Mouse (Mus musculus) skeletal muscle tissue, adult 2 months (tissue): Measurements from ENCODE around the gene Hgfac.
A peak's percentile ranks its signal among the peaks of the same experiment; 100 is the strongest.

Experiments
- DNase-seq: peaks from one replicate; pipeline ENCODE4 v3.0.0-alpha.2; 2012; ENCODE audit warnings: low read depth, low spot score

The Hgfac gene

DNA sequence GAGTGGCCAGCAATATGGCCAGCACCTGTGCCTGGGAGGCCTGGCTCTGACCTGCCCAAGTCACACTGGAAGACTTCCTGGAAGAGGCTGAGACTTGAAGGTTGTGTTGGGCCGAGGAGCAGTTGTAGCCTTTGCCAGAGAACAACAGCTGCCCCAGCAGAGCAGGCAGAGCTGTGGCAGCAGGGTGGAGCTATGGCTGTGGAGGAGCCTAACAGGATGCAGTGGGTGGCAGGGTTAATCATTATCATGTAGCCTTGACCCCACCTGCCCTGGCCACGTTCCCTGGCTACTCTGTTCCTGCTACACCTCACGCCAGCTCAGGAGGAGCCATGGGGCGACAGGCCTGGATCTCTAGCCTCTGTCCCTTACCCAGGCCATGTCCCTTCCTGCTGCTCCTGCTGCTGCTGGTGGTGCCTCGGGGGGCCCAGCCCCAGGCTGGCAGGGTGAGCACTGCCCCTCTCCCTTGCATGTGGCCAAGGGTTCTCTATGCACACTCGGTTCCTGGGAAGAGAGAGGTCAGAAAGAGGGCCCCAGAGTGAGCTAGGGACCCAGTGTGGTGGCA, at the start of gene Hgfac:
Hgfac (plus strand) TSS at position 242 of the 562 bp plus-strand sequence.
- no peak for DNase-seq

DNA sequence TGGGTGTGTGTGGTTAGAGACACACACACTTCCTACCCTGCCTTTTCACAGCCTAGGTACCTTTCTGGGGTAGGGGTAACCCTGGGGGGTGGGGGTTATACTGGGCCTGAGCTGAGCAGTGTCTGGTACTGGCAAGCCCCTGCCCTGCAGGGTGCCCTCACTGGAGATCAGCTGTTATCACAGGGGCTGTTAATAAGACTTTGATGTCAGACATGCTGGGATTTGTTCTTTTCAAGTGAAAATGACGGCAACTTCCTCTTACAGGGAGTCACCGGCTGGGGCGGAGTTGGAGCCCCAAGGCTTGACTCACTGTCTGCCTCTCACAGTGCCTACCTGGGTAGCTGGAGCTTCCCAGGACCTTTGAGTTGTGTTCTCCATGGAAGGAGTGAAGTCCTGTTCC, 42.6 kb upstream of the Hgfac start:
- DNase-seq, result no peak

GRCm38 (mm10) chr5:34999281-34999680, 42.0 kb upstream of the Hgfac start:
- no peak for DNase-seq

- DNase-seq, result no peak
Observed at GRCm38 (mm10) chr5:35000323-35000722, 41.0 kb upstream of the Hgfac start.

DNA sequence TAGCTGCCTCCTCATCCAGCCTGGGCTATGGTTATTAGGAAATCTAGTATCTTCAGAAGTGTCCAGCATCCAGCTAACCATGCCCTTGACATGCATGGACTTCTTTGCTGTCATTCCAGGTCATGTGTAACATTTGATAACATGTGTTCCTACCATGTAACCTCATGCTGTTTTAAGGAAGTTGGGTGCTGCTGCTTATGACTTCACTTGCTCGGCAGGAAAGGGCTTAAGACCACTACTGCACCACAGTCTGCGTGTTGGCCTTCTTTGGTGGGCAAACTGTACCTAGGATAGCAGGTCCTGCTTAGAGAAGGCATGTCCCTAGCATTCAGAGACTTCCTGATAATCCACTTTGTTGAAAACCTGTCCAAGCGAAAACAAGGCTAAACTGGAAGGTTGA, 40.2 kb upstream of the Hgfac start:
- no peak for DNase-seq

DNA sequence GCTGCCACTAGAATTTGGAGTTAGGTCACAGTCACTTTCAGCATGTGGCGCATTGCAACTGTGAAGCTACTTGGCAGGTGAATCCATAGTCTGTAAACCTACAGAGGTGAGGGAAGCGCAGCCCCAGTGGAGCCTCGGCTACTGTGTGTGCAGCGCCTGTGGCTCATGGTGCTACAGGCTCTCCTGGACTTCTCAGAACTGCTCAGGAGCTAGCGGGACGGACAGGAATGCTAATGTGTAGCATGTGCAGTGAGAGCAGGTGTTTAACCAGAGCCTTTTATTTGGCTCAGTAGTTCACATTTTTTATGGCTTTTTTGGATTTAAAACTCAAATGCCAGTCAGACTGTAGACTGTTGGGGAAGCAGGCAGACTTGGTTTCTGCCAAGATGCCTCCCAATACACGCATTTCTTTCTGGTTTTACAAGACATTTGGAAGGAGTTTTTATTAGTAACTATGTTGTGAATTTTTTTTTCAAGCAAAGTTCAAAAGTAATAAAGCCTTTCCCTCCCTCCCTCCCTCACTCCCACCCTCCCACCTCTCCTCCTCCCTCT, 37.6 kb upstream of the Hgfac start:
- DNase-seq, result no peak

GRCm38 (mm10) chr5:35004769-35005168, 36.5 kb upstream of the Hgfac start:
- DNase-seq, result no peak

- DNase-seq, result no peak
Observed at GRCm38 (mm10) chr5:35005659-35006058, 35.6 kb upstream of the Hgfac start.

DNA sequence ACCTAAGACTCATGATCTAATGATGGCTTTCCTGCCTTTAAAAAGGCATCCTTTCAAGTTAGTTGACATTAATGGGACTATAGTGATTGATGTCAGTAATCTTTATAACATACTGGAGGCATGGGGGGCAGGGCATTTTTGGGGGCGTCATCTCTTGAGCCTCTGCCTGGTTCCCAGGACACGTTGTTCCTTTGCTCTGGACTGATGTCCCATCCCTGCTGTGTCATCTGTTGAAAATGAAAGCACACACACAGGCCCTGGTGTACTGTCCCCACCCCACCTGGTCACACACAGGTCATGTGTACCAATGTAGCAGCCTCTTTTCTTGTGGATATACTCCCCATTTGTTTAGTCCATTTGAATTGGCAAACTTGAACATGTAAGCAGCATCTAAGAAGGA, 34.7 kb upstream of the Hgfac start:
- DNase-seq, result no peak

GRCm38 (mm10) chr5:35009163-35009562, 32.1 kb upstream of the Hgfac start:
- DNase-seq, result no peak

- DNase-seq, result no peak
Observed at GRCm38 (mm10) chr5:35010656-35011055, 30.7 kb upstream of the Hgfac start.

DNA sequence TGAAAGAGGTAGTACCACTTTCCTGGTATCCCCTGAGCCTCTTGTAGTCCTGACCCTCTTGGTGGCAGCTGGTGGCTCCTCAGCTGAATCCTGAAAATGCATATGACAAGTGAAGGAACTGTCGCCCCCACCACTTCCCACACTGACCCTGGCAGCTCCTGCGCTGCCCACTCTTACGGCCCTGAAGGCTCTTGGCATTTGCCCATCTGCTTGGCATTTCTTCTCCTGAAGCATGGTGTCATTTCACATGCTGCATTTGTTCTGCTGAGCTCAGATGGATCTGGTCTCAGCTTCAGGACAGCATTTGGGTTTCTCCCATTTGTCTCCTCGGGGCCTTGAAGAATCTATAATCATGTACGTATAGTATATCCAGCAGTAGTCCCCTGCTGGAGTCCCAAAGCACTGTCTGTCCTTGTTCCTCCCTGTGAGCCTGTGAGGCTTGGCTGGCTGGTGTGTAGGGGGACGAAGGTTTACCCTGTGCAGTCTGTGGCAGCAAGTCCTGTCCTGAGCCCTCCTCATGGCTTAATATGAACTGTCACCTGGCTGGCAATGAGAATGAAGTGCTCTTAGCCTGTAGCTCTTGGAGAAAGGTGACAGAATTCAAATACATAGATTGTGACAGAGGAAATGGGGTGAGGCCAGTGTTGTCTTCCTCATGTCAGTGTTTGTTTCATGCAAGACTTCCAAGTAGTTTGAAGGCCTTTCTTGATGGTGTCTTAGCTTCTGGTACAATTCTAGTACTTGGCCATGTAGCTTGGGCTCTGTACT, 30.0 kb upstream of the Hgfac start:
- DNase-seq, result no peak

DNA sequence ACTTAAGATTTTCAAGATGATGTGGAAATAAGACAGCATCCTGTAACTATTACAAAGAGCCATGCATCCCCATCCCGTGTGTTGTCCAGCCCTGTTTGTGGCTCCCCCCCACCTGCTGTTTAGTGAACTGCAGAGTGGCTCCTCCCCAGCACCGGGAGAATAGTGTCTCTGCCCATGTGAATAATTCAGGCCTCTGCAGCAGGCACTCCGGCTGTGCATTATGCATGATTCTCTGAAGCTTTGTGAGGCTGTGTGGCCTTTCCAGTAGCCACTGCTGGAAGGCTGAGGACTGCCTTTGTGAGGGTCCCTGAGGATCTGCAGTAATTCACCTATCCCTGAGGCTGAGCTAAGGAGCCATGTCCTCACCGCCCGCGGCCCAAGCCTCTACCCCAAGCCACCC, 27.3 kb upstream of the Hgfac start:
- DNase-seq, result no peak

DNA sequence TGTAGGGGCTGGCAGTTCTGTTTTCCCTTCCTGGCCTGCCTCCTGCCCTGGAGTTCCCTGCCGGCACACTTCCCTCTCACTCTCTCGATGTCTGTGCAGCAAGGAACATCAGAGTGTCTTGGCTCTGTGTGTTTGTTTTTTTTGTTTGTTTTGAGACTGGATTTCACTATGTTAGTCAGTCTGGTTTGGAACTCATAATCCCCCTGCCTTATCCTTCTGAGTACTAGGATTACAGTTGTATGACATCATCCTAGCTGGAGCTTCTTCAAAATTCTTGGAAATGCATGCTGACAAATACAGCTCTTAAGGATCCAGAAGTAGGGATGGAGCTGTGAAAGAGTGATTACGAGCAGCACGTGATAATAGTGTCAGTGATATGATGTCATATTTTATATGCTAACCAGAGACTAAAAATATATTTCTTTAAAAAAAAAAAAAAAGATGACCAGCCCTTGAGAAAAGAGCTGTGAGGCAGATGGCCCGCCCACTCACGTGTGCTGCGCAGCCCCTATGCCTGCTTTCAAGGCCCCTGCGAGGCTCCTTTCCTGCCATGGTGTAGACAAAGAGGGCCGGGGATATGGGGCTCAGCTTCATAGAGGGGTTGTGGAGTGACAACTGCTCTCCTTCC, 21.5 kb upstream of the Hgfac start:
- peak; percentile 18 for DNase-seq

GRCm38 (mm10) chr5:35020410-35021241, 20.7 kb upstream of the Hgfac start:
- DNase-seq, result no peak

DNA sequence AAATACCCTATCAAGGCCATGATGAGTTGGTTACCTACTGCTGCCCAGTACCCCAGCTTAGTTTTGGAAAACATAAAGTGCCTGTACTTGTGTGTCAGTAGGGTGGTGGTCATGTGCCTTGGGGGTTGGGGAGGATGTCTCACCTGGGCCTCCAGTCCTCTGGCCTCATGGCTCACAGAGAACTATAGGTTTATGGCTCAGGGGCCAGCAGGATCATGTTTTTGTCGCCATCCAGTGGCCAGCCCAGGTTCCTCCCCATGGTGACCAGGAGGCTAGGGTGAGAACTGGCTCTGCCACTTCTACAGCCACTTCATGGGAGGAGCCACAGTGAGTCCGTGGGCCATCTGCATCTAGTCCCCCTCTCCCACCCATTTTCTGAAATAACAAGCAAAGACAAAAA, 16.3 kb upstream of the Hgfac start:
- peak; percentile 17 for DNase-seq

- DNase-seq, result no peak
Observed at GRCm38 (mm10) chr5:35029303-35029702, 12.0 kb upstream of the Hgfac start.

DNA sequence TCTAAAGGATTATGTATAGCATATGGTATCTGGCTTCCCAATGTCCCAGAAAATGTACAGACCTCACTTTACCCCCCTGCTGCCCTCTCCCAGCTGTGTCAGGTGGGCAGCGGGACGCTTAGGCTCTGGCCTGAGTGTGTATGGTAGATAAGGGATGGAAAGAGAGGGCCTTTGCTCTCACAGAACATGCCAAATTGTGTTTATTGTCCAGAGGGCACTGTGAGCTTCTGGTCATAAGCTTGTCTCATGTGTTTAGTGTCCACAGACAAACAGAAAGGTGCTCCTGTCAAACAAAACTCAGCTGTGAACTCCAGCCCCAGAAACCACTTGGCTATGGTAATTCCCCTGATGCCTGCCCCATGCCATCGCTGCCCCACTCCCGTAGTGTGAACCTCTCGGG, 11.6 kb upstream of the Hgfac start:
- no peak for DNase-seq

DNA sequence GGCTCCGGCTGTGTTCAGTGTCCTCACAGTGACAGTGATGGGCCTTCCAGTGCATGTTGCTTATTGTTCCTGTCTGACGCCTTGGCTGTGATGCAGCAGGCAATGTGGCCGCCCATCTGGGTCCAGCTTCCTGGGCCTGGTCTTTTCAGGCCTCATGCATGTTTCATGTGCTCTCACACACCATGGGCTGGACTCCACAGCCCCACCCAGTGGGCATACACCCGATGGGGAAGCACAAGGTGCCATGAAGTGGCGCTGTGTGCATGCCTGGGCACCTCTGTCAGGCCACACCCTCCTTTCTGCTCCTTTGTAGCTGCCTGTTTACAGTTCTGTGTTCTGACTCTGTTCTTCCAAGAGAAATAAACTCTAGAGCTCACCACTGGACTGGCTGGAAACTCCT, 8.2 kb upstream of the Hgfac start:
- no peak for DNase-seq

DNA sequence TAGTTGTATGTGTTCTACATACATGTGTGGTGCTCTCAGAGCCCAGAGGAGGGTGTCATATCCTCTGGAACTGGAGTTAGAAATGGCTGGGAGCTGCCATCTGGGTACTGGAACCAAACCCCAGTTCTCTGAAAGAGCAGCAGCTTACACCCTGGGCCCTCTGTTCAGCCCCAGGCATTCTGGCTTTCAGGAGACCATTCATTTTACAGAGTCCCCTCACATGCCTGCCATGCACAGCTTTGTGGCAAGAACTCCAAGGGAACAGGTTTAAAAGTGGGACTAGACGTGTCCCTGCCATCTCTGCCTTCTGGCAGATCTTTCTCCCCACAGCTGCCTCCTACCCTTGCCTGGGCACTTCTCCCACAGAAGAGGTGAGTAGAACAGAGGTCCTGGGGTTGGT, 7.7 kb upstream of the Hgfac start:
- no peak for DNase-seq

DNA sequence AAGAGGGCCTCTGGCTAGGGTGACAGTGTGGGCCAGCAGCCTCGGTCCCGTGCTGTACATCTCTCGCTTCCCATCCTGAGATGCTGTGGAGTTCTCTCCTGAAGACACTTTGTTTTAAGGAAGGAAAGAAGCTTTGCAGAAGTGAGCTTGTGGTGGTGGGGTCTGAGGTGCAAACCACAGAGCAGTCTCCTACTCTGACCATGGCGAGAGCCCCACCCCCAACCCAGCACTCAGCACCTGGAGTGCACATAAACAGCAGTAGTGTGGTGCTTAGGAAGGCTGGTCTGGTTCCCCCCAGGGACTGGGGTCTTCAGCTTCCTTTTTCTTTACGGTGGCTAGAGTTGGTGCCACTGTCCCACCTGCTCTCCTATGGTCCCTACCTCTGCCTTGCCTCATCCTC, 6.2 kb upstream of the Hgfac start:
- DNase-seq, result no peak

DNA sequence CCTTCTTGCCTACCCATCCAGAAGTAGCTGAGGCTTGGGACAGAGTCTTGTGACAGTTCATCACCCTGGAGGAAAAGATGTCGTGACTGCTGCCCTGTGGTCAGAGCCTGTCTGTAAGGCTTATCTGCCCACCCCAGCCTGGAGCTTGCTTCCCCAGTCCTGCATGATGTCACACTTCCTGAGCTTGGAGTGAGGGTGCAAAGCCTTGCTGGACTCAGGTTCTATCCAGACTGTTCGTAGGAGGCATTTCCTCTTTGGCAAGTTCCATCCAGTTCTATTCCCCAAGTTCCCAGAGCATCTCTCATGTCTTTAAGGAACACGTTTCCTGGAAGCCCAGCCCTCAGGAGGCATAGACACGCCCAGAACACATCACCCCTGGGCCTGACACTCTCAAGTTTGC, 5.5 kb upstream of the Hgfac start:
- no peak for DNase-seq
